Mouse (Mus musculus) liver, embryonic 14.5 days (tissue): ENCODE measurements around the gene Itfg2. TPM values are rescaled to one million over a fixed set of nuclear protein-coding genes. Genes with fewer than 3 reads are reported as not detected.
A peak's percentile ranks its signal among the peaks of the same experiment; 100 is the strongest.

Experiments
- ATAC-seq: fragments of 200-750 bp; cut with Nextera tagmentation; 2 replicates; pipeline ENCODE4 v1.8.0; 2017; ENCODE audit warnings: moderate number of reproducible peaks, mild to moderate bottlenecking, moderate library complexity; ENCODE audit not compliant: insufficient read depth
- DNase-seq, 3 experiments: peaks; one replicate each; pipeline ENCODE4 v3.0.0-alpha.2; 2012 to 2013; ENCODE audit warnings: low read depth in 3 of 3, low spot score in 3 of 3
- H3K27ac ChIP-seq: fragments of 300-500 bp; sonication (generic); 2 replicates; pipeline ENCODE4 v1.5.1; 2014; ENCODE audit warnings: moderate library complexity, mild to moderate bottlenecking, control low read depth, inconsistent platforms
- H3K27me3 ChIP-seq: fragments of 300-500 bp; sonication (generic); 2 replicates; pipeline ENCODE4 v1.6.1; 2014; ENCODE audit warnings: mild to moderate bottlenecking, low read length, moderate library complexity; ENCODE audit not compliant: control insufficient read depth, insufficient read depth
- H3K36me3 ChIP-seq: fragments of 300-500 bp; sonication (generic); replicated peaks from 2 replicates; pipeline ENCODE4 v1.6.1; 2014; ENCODE audit warnings: low read depth; ENCODE audit not compliant: control insufficient read depth, insufficient read depth
- H3K4me1 ChIP-seq, 2 experiments: fragments of 200-500 bp in 1 of 2; fragments of 300-500 bp in 1 of 2; sonication (generic) in 1 of 2; replicated peaks; 2 replicates each; pipeline ENCODE4 v1.6.1; 2012 to 2014; ENCODE audit warnings: antibody characterized with exemption in 1 of 2, inconsistent platforms in 1 of 2, low read length in 1 of 2; ENCODE audit not compliant: control insufficient read depth in 2 of 2, insufficient read depth in 2 of 2
- H3K4me2 ChIP-seq: fragments of 300-500 bp; sonication (generic); 2 replicates; pipeline ENCODE4 v1.6.1; 2014; ENCODE audit warnings: low read depth, mild to moderate bottlenecking, control low read depth, moderate library complexity
- H3K4me3 ChIP-seq, 2 experiments: fragments of 200-500 bp in 1 of 2; fragments of 300-500 bp in 1 of 2; sonication (generic) in 1 of 2; 2 replicates each; pipeline ENCODE4 v1.5.1; 2012 to 2014; ENCODE audit warnings: low read depth in 2 of 2, low read length in 2 of 2, mild to moderate bottlenecking in 2 of 2, control low read depth in 1 of 2, inconsistent platforms in 1 of 2, moderate library complexity in 1 of 2; ENCODE audit not compliant: insufficient read depth in 1 of 2
- H3K9ac ChIP-seq: fragments of 300-500 bp; sonication (generic); replicated peaks from 2 replicates; pipeline ENCODE4 v1.6.1; 2014; ENCODE audit warnings: mild to moderate bottlenecking, control low read depth, moderate library complexity
- H3K9me3 ChIP-seq: fragments of 300-500 bp; sonication (generic); 2 replicates; pipeline ENCODE4 v1.6.1; 2016; ENCODE audit warnings: low read length, mixed read lengths; ENCODE audit not compliant: control insufficient read depth
- CTCF ChIP-seq: IDR thresholded peaks from 2 replicates; pipeline ENCODE4 v1.5.1; 2016; ENCODE audit warnings: antibody characterized with exemption, low read depth, control low read depth
- EP300 ChIP-seq: IDR thresholded peaks from 2 replicates; pipeline ENCODE4 v1.6.1; 2016; ENCODE audit warnings: antibody characterized with exemption, low read depth
- WGBS: fragments of 180-500 bp; shearing (Covaris S2); extraction: QIAGEN DNeasy Blood & Tissue Kit; methylation state at CpG from one replicate; pipeline ENCODE4 v1.1.7; 2014; ENCODE audit not compliant: insufficient replicate concordance; 5-methylcytosine and 5-hydroxymethylcytosine counted together
- polyA plus RNA-seq, 2 experiments: library from polyadenylated mRNA; depleted of rRNA in 1 of 2; stranded (reverse) in 1 of 2; unstranded in 1 of 2; fragments of >200 nt; fragmentation: Nextera tagmentation in 1 of 2; extraction: Ambion mirVana in 1 of 2; gene quantifications; 2 replicates each; pipeline versions ENCODE4 v1.2.1 to v1.2.3; 2012 to 2014

Gene Itfg2
- polyA plus RNA-seq (2012; rRNA removed) = 9.4 and 9.8 TPM in 2 replicates
- 8.7 and 11.9 TPM in 2 replicates for polyA plus RNA-seq (2014; fragmentation: Nextera tagmentation; extraction: Ambion mirVana)

DNA sequence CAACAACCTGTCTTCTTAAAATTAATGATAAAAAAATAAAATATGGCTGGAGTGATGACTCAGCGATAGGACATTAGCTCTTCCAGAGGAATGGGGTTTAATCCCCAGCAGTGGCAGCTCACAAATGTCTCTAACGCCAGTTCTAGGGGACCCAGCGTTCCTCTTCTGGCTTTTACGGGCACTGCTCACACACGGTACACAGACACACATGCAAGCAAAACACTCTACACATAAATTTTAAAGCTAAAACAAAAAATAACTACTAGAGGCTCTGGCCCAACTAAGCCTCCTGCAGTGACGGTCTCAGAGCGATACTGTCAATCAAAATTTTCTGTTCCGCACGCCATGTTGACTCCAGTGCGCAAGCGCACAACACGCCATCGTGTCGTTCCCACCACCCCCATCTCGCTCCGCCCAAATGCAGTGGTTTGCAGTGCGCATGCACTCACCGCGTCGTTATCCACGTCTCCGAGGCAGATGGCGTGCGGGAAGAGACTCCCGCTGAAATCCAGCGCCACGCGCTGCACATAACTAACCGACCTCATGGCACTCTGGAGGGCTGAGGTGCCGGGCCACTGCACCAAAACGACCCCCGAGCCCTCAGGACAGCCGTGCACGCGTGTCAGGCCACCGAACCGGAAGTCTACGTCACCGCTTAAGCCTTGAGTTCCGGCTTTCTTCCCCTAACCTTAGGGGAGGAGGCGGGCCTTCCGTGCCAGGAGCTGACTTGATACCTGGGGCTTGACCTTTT, at the start of gene Itfg2:
Gene Itfg2, minus strand, starts transcription at position 663 of the 751 bp plus-strand sequence.
- H3K4me2 ChIP-seq = peak within 1 kb of the TSS; percentile 80
- peaks cover 2% of the 10 kb centered on the region; the same call in 1 of the 2 replicates for H3K36me3 ChIP-seq
- WGBS = under 1% methylated on average over 42 of the region's 42 CpGs
- peak within 1 kb of the TSS; percentile 65 for H3K9ac ChIP-seq
- DNase-seq (peak; percentile 91 to 94 (median 93)), ATAC-seq (peak; percentile 93)
- no peaks in the 10 kb centered on the region for H3K9me3 ChIP-seq
- peak within 1 kb of the TSS; percentile 82 for H3K27ac ChIP-seq
- H3K27me3 ChIP-seq = no peaks in the 10 kb centered on the region
- H3K4me1 ChIP-seq = peaks cover 0 to 15% of the 10 kb centered on the region in 2 experiments; a peak in 3 of 4 replicates
- TF ChIP-seq CTCF = no peak
- 0 out of 2 replicates have a peak, but pooled peaks have one; percentile 18 for TF ChIP-seq EP300
- peak within 1 kb of the TSS; percentile 64 to 92 for H3K4me3 ChIP-seq

DNA sequence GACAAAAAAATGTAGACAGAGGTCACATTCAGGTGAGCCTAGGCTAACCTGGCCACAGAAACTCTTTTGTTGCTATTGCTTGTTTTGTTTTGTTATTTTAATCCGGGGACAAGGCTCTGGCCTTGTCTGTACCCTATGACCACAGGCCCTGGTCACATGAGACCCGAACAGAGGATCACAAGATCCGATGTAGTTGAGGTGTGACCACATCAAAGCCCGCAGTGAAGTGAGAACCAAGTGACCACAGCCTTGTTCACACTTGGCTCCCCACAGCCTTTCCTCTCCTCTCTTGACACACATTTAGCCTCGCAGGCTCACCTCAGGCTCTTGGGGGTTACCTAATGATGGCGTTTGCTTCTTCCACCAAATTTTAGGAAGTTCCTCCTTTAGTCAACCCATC, 49.4 kb upstream of the Itfg2 start:
- Histone ChIP-seq H3K9ac (no peak overlapping the region), H3K27me3 (no peaks in the 10 kb centered on the region), H3K27ac (no peak overlapping the region), H3K36me3 (no peaks in the 10 kb centered on the region), H3K4me3 (no peak overlapping the region), H3K9me3 (no peaks in the 10 kb centered on the region; the same call in 1 of the 2 replicates), H3K4me2 (no peak overlapping the region), H3K4me1 (peaks cover 0 to 2% of the 10 kb centered on the region in 2 experiments; a peak in 1 of 4 replicates)
- ATAC-seq (no peak), DNase-seq (no peak)
- WGBS = 65% methylated on average over 6 of the region's 6 CpGs
- TF ChIP-seq EP300 (no peak), CTCF (no peak)

DNA sequence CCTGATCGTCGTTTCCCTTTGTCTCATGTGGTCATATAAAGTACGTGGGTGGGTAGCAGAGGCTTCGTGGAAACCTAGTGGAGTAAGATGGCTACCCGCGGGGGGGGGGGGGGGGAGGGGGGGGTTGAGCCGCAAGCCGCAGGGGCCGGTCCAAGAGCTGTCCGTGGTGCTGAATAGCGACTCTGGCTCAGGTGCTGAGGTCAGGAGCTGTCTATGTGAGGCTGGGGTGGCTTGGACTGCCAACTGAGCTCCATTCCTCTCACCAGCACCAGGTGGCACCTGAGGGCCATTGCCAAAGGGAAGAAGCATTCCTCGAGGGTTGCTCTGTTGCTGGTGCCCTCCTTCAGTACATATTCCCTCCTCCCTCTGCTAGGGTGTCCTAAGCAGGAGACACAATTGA, 44.7 kb upstream of the Itfg2 start:
- 0 out of 2 replicates have a peak overlapping the region, but pooled peaks have one; percentile 20 for H3K4me2 ChIP-seq
- H3K27me3 ChIP-seq = no peaks in the 10 kb centered on the region
- peaks cover 11 to 20% of the 10 kb centered on the region in 2 experiments for H3K4me1 ChIP-seq
- no peaks in the 10 kb centered on the region for H3K9me3 ChIP-seq
- TF ChIP-seq EP300 (no peak), CTCF (no peak; the same call in 1 of the 2 replicates)
- H3K36me3 ChIP-seq = no peaks in the 10 kb centered on the region
- peak; percentile 19 to 24 (median 23) for DNase-seq
- no peak for ATAC-seq
- H3K4me3 ChIP-seq = no peak overlapping the region
- no peak overlapping the region for H3K9ac ChIP-seq
- H3K27ac ChIP-seq = no peak overlapping the region
- 5% methylated on average over 11 of the region's 12 CpGs for WGBS

DNA sequence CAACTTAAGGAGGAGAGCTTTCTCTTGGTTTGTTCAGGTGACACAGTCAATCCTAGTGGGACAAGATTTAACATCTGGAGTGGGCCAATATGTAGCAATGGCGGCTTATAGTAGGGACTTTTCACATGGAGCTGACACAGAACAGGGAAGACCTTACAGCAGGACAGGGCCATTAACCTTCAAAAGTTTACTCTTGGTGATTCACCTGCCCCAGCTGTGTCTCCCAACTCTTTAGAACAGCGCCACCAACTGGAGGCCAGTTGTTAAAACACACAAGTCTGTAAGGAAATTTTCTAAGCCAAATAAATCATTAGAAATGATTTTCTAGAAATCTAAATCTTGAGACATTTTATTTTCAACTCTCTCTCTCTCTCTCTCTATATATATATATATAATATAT, 42.6 kb upstream of the Itfg2 start:
- DNase-seq = peak; percentile 10 to 36 (median 29)
- 34% methylated on average over 2 of the region's 2 CpGs for WGBS

DNA sequence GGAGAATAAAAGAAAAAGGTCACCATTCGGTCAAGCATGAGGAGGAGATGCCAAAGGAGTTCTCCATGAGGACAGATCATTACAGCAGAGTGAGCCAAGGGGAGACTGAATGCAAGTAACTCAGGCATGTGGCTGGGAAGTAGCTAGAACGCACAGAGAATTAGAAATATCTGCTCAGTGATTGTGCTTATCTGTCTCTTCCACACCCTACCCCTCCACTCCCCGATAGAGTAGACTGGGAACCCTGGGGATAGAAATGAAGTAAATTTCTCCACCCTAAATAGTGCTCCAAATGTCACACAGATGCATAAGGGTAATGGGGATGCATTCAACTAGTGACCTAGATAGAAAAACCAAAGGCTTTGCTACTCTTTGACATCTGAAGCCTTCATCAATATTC, 41.8 kb upstream of the Itfg2 start:
- Histone ChIP-seq H3K9ac (no peak overlapping the region), H3K27me3 (no peaks in the 10 kb centered on the region), H3K4me1 (peaks cover 11 to 20% of the 10 kb centered on the region in 2 experiments), H3K9me3 (no peaks in the 10 kb centered on the region), H3K4me2 (no peak overlapping the region; the same call in 1 of the 2 replicates), H3K4me3 (no peak overlapping the region), H3K27ac (no peak overlapping the region), H3K36me3 (no peaks in the 10 kb centered on the region)
- peak; percentile 72; the same call in 1 of the 2 replicates for ATAC-seq
- peak; percentile 63; the same call in 1 of the 2 replicates for TF ChIP-seq EP300
- TF ChIP-seq CTCF = no peak
- DNase-seq = peak; percentile 23 to 27 (median 26)
- 18% methylated on average over 3 of the region's 3 CpGs for WGBS

More for the DNA sequence above, 42.6 kb upstream of the Itfg2 start:
- peaks cover 11 to 20% of the 10 kb centered on the region in 2 experiments for H3K4me1 ChIP-seq
- no peaks in the 10 kb centered on the region for H3K27me3 ChIP-seq
- TF ChIP-seq EP300 (no peak), CTCF (peak; percentile 42)
- no peak overlapping the region for H3K4me2 ChIP-seq
- H3K4me3 ChIP-seq = no peak overlapping the region
- H3K9me3 ChIP-seq = no peaks in the 10 kb centered on the region
- H3K9ac ChIP-seq = no peak overlapping the region
- ATAC-seq = no peak
- H3K36me3 ChIP-seq = no peaks in the 10 kb centered on the region
- H3K27ac ChIP-seq = no peak overlapping the region
